Mouse (Mus musculus) heart, embryonic 12.5 days (tissue): ENCODE results near the gene Gjd3. TPM values are rescaled to one million over a fixed set of nuclear protein-coding genes. Genes with fewer than 3 reads are reported as not detected.

Source experiments
- ATAC-seq: fragments of 200-750 bp; cut with Nextera tagmentation; 2 replicates; pipeline ENCODE4 v1.8.0; 2017; ENCODE audit warnings: moderate TSS enrichment, moderate library complexity; ENCODE audit not compliant: insufficient number of reproducible peaks, low FRiP score
- H3K27ac ChIP-seq: fragments of 300-500 bp; sonication (generic); 2 replicates; pipeline ENCODE4 v1.5.1; 2016; ENCODE audit warnings: mild to moderate bottlenecking, moderate library complexity; ENCODE audit not compliant: poor library complexity, severe bottlenecking
- H3K27me3 ChIP-seq: fragments of 300-500 bp; sonication (generic); replicated peaks from 2 replicates; pipeline ENCODE4 v1.6.1; 2016; ENCODE audit warnings: mild to moderate bottlenecking, moderate library complexity
- H3K36me3 ChIP-seq: fragments of 300-500 bp; sonication (generic); 2 replicates; pipeline ENCODE4 v1.6.1; 2016; ENCODE audit warnings: mild to moderate bottlenecking, moderate library complexity
- H3K4me1 ChIP-seq: fragments of 300-500 bp; sonication (generic); replicated peaks from 2 replicates; pipeline ENCODE4 v1.6.1; 2016; ENCODE audit warnings: mild to moderate bottlenecking
- H3K4me2 ChIP-seq: fragments of 300-500 bp; sonication (generic); 2 replicates; pipeline ENCODE4 v1.6.1; 2016; ENCODE audit warnings: mild to moderate bottlenecking, moderate library complexity
- H3K4me3 ChIP-seq: fragments of 300-500 bp; sonication (generic); 2 replicates; pipeline ENCODE4 v1.5.1; 2016; ENCODE audit warnings: mild to moderate bottlenecking
- H3K9ac ChIP-seq: fragments of 300-500 bp; sonication (generic); 2 replicates; pipeline ENCODE4 v1.6.1; 2016; ENCODE audit warnings: mild to moderate bottlenecking, moderate library complexity
- H3K9me3 ChIP-seq: fragments of 300-500 bp; sonication (generic); replicated peaks from 2 replicates; pipeline ENCODE4 v1.6.1; 2016; ENCODE audit warnings: mild to moderate bottlenecking, moderate library complexity
- WGBS: fragments of 180-500 bp; shearing (Covaris S2); methylation state at CpG from one replicate; pipeline ENCODE4 v1.1.7; 2016; 5-methylcytosine and 5-hydroxymethylcytosine counted together
- polyA plus RNA-seq: library from polyadenylated mRNA; unstranded; fragments of >200 nt; fragmentation: Nextera tagmentation; extraction: Ambion mirVana; gene quantifications from 2 replicates; pipeline ENCODE4 v1.2.1, GENCODE M21; 2016

The Gjd3 gene
- polyA plus RNA-seq, 1 experiment from 2014 or later: 3.9 TPM

- Histone ChIP-seq H3K9me3 (no peaks in the 10 kb centered on the region), H3K27ac (peak overlapping the region; percentile 83), H3K36me3 (peaks cover 19% of the 10 kb centered on the region), H3K4me1 (peaks cover 81% of the 10 kb centered on the region), H3K9ac (peak overlapping the region; percentile 88), H3K27me3 (no peaks in the 10 kb centered on the region), H3K4me3 (peak overlapping the region; percentile 77), H3K4me2 (peak overlapping the region; percentile 100)
- WGBS: 11% methylated on average over 8 of the region's 8 CpGs
- no peak for ATAC-seq
Measured at GRCm38 (mm10) chr11:98961766-98962165, 21.1 kb downstream of the Gjd3 start.

- peaks cover 80% of the 10 kb centered on the region for H3K4me1 ChIP-seq
- peaks cover 17% of the 10 kb centered on the region for H3K36me3 ChIP-seq
- peak overlapping the region; percentile 77 for H3K4me3 ChIP-seq
- no peaks in the 10 kb centered on the region for H3K27me3 ChIP-seq
- H3K9me3 ChIP-seq: no peaks in the 10 kb centered on the region
- H3K4me2 ChIP-seq: peak overlapping the region; percentile 100
- peak overlapping the region; percentile 83 for H3K27ac ChIP-seq
- peak overlapping the region; percentile 88 for H3K9ac ChIP-seq
- WGBS: 12% methylated on average over 18 of the region's 18 CpGs
- no peak for ATAC-seq
Measured at GRCm38 (mm10) chr11:98961051-98961592, 21.7 kb downstream of the Gjd3 start.

DNA sequence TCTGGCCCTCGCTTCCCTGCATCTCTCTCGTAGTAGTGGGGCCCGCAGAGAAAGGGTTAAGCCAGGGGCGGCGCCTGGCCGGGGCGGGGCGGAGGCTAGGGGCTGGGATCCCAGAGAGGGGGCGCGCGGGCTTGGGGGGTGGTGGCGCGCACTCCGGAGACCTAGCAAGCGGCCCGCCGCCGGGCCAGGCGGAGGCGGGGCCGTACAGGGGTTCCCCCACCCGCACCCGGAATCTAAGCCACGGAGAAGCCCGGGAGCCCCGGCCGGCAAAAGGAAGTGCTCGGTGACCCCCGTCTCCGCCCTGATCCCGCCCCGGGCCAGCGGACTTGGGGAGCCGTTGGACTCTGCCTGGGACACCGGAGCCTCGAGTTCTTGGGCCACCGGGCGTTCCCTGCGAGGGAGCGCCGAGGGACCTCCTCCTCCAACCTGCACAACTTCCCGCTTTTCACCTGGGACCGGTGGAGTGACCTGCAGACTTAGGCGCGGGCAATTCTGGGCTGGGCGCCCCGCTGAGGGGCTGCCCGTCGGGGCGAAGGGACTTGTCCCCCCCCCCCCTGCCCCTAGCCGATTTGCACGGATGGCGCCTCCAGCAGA lies 22.4 kb downstream of the Gjd3 start:
- Histone ChIP-seq H3K4me3 (peak overlapping the region; percentile 77), H3K4me2 (peak overlapping the region; percentile 100), H3K27ac (peak overlapping the region; percentile 83), H3K9ac (peak overlapping the region; percentile 88), H3K27me3 (no peaks in the 10 kb centered on the region), H3K9me3 (no peaks in the 10 kb centered on the region), H3K4me1 (peaks cover 80% of the 10 kb centered on the region), H3K36me3 (peaks cover 17% of the 10 kb centered on the region)
- peak; percentile 37; the same call in 1 of the 2 replicates for ATAC-seq
- WGBS: 1% methylated on average over 41 of the region's 53 CpGs

DNA sequence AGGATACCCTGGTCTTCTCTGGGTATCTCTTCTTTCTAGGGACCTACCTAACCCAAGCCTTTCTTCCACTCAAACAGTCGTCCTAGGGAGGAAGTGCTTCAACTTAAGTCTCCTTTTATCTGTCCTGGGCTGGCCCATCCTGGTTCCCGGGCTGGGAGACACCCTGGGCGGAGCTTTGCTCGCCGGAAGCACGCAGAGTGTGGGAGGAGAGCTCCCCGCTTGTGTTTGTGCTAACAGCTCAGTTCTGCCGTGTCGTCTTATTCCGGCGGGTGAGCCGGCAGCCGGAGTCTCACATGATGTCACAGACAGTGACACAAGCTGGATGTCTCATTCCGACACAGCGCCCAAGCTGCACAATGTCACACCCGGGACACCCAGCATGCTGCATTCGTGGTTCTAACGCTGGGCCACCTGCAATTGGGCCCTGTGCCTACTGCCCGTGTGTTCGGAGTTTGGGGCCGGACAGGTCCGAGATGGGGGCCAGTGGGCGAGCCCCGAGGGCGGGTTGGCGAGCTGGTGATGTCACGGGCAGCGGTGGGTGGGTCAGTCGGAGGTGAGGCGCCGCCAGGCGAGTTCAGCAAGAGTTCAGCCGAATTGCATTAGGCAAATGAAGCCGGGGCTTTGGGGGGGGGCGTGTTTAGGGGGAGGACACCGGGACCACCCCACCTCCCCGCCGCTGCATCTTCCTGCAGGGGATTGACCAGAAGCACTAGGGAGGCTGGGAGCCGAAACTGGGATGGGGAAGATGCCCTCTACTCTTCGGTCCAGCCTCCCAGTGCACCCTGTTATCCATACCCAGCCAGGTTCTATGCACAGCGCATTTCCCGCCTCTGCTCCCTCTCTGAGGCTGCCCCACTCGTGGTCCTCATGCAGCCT lies 23.1 kb downstream of the Gjd3 start:
- peak overlapping the region; percentile 88 for H3K9ac ChIP-seq
- peaks cover 17% of the 10 kb centered on the region for H3K36me3 ChIP-seq
- peak overlapping the region; percentile 100 for H3K4me2 ChIP-seq
- no peaks in the 10 kb centered on the region for H3K9me3 ChIP-seq
- H3K27me3 ChIP-seq: no peaks in the 10 kb centered on the region
- H3K4me3 ChIP-seq: peak overlapping the region; percentile 77
- peak; percentile 51; the same call in 1 of the 2 replicates for ATAC-seq
- H3K4me1 ChIP-seq: peaks cover 80% of the 10 kb centered on the region
- WGBS: under 1% methylated on average over 43 of the region's 43 CpGs
- H3K27ac ChIP-seq: peak overlapping the region; percentile 83

DNA sequence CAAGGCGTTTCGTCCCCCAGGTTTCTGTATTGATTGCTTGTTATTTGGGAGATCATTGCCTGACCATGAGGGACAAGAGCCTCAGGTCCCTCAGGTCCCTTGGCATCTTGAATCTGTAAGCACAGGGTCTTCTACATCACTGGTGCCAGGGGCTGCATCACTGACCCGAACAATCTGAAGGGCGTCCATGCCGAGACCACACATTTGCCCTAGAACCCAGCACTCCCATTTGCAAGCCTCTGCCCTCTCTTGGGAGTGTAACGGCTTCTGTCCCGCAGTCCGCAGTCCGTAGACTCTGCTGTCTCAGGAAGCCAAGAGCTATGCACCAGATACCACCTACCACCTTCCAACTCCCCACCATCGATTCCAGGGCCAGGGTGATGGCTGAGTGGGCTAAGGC lies 26.5 kb downstream of the Gjd3 start:
- H3K4me1 ChIP-seq: peaks cover 74% of the 10 kb centered on the region
- no peak overlapping the region; the same call in 1 of the 2 replicates for H3K9ac ChIP-seq
- H3K27me3 ChIP-seq: no peaks in the 10 kb centered on the region
- no peaks in the 10 kb centered on the region for H3K9me3 ChIP-seq
- no peak overlapping the region for H3K4me3 ChIP-seq
- peak overlapping the region; percentile 26; the same call in 1 of the 2 replicates for H3K27ac ChIP-seq
- peaks cover 29% of the 10 kb centered on the region for H3K36me3 ChIP-seq
- WGBS: 61% methylated on average over 10 of the region's 10 CpGs
- no peak overlapping the region for H3K4me2 ChIP-seq
- ATAC-seq: no peak

- Histone ChIP-seq H3K4me2 (peak overlapping the region; percentile 55), H3K9ac (peak overlapping the region; percentile 49), H3K4me1 (peaks cover 74% of the 10 kb centered on the region), H3K27me3 (no peaks in the 10 kb centered on the region), H3K36me3 (peaks cover 34% of the 10 kb centered on the region), H3K4me3 (no peak overlapping the region), H3K27ac (peak overlapping the region; percentile 83), H3K9me3 (no peaks in the 10 kb centered on the region)
- no peak for ATAC-seq
- WGBS: 27% methylated on average over 7 of the region's 7 CpGs
Measured at GRCm38 (mm10) chr11:98955707-98956235, 27.0 kb downstream of the Gjd3 start.

- Histone ChIP-seq H3K4me3 (no peak overlapping the region; the same call in 1 of the 2 replicates), H3K27ac (peak overlapping the region; percentile 83), H3K9me3 (no peaks in the 10 kb centered on the region), H3K36me3 (peaks cover 41% of the 10 kb centered on the region), H3K9ac (peak overlapping the region; percentile 49), H3K4me1 (peaks cover 74% of the 10 kb centered on the region), H3K27me3 (no peaks in the 10 kb centered on the region), H3K4me2 (peak overlapping the region; percentile 55)
- ATAC-seq: peak; percentile 37
- WGBS: 18% methylated on average over 16 of the region's 17 CpGs
Measured at GRCm38 (mm10) chr11:98954801-98955706, 27.8 kb downstream of the Gjd3 start.

GRCm38 (mm10) chr11:98954373-98954772 lies 28.4 kb downstream of the Gjd3 start:
- WGBS: 7% methylated on average over 10 of the region's 10 CpGs
- Histone ChIP-seq H3K4me1 (peaks cover 74% of the 10 kb centered on the region), H3K9me3 (no peaks in the 10 kb centered on the region), H3K27ac (peak overlapping the region; percentile 83), H3K4me3 (no peak overlapping the region), H3K36me3 (peaks cover 46% of the 10 kb centered on the region), H3K9ac (peak overlapping the region; percentile 44), H3K4me2 (peak overlapping the region; percentile 55), H3K27me3 (no peaks in the 10 kb centered on the region)
- ATAC-seq: peak; percentile 52

- Histone ChIP-seq H3K4me1 (peaks cover 74% of the 10 kb centered on the region), H3K36me3 (peaks cover 50% of the 10 kb centered on the region), H3K9ac (0 out of 2 replicates have a peak overlapping the region, but pooled peaks have one; percentile 44), H3K9me3 (no peaks in the 10 kb centered on the region), H3K4me3 (no peak overlapping the region), H3K27me3 (no peaks in the 10 kb centered on the region), H3K27ac (peak overlapping the region; percentile 83), H3K4me2 (peak overlapping the region; percentile 55)
- 18% methylated on average over 13 of the region's 13 CpGs for WGBS
- no peak for ATAC-seq
Measured at GRCm38 (mm10) chr11:98953835-98954320, 28.9 kb downstream of the Gjd3 start.

- no peak overlapping the region for H3K4me3 ChIP-seq
- H3K27ac ChIP-seq: peak overlapping the region; percentile 38
- H3K4me1 ChIP-seq: peaks cover 76% of the 10 kb centered on the region
- H3K27me3 ChIP-seq: no peaks in the 10 kb centered on the region
- peak overlapping the region; percentile 55; the same call in 1 of the 2 replicates for H3K4me2 ChIP-seq
- WGBS: 16% methylated on average over 2 of the region's 2 CpGs
- peaks cover 51% of the 10 kb centered on the region for H3K36me3 ChIP-seq
- peak overlapping the region; percentile 44; the same call in 1 of the 2 replicates for H3K9ac ChIP-seq
- ATAC-seq: peak; percentile 17; the same call in 1 of the 2 replicates
- H3K9me3 ChIP-seq: no peaks in the 10 kb centered on the region
Measured at GRCm38 (mm10) chr11:98953361-98953760, 29.5 kb downstream of the Gjd3 start.
